Comparison of ENCODE assay signal across 33 mouse cellular contexts in the genomic region with DNA sequence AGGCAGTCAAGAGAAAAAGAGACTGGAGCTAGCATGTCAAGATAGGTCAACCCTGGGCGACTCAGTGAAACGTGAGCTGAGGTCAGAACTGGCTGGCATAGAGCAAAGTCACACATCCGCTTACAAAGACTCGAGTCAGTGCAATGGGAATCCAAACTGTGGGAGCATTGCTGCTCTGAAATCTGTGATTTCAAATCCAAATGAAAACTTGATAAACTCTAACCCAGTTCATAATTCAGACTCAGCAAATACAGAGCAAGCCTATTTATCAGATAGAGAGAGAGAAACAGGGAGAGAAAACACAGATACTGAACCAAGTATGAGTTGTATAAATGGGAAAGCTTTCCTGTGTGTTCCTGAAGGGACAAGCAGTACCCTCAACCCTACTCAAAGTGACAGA. TPM values are rescaled to one million over a fixed set of nuclear protein-coding genes. Genes with fewer than 3 reads are reported as not detected.
"Had no signal": no experiment of that assay in that cellular context is flagged by ENCODE, and none has a peak within 500 bp of the region (broad histone marks: within the 10 kb centered on the region; RNA-seq: fewer than 3 reads in every experiment).

A gene (plus strand): TSS at position 301 of the 400 bp plus-strand sequence.

- H3K4me3 ChIP-seq: limb, embryonic 10.5 days; limb, embryonic 12.5 days; limb, embryonic 13.5 days; limb, embryonic 15.5 days; liver, embryonic 12.5 days; liver, embryonic 13.5 days; liver, embryonic 15.5 days; lung, embryonic 15.5 days; megakaryocyte, embryonic 14.5 days; midbrain, embryonic 10.5 days; midbrain, embryonic 12.5 days; midbrain, embryonic 13.5 days; myocyte; neural tube, embryonic 12.5 days had no signal

- H3K9ac ChIP-seq: limb, embryonic 12.5 days; limb, embryonic 13.5 days; limb, embryonic 15.5 days; liver, embryonic 12.5 days; liver, embryonic 13.5 days; liver, embryonic 14.5 days; liver, embryonic 15.5 days; liver, postnatal 0 days; lung, embryonic 14.5 days; lung, embryonic 15.5 days; midbrain, embryonic 12.5 days; midbrain, embryonic 13.5 days; neural tube, embryonic 12.5 days had no signal

- DNase-seq: left cerebral cortex, postnatal 4 days; liver; liver, embryonic 13.5 days; liver, postnatal 0 days; lung, adult 18-20 months; lung, adult 2 months; lung, embryonic 14.5 days; lung, postnatal 10 days; lung, postnatal 14 days; lung, postnatal 36 days; lung, postnatal 4 days; midbrain, embryonic 14.5 days had no signal

- H3K27ac ChIP-seq: left cerebral cortex, adult 2 months; limb, embryonic 10.5 days; limb, embryonic 12.5 days; limb, embryonic 13.5 days; limb, embryonic 15.5 days; liver, embryonic 12.5 days; liver, embryonic 13.5 days; liver, embryonic 14.5 days; liver, embryonic 15.5 days; lung, embryonic 15.5 days; macrophage; midbrain, embryonic 10.5 days; midbrain, embryonic 12.5 days; midbrain, embryonic 13.5 days; neural tube, embryonic 12.5 days had no signal

- H3K27me3 ChIP-seq: limb, embryonic 12.5 days; limb, embryonic 13.5 days; limb, embryonic 15.5 days; liver, embryonic 12.5 days; liver, embryonic 13.5 days; liver, embryonic 15.5 days; lung, embryonic 15.5 days; megakaryocyte, embryonic 14.5 days; midbrain, embryonic 12.5 days; midbrain, embryonic 13.5 days; neural tube, embryonic 12.5 days had no signal

- H3K9me3 ChIP-seq: limb, embryonic 10.5 days; limb, embryonic 12.5 days; limb, embryonic 13.5 days; limb, embryonic 15.5 days; liver, embryonic 12.5 days; liver, embryonic 13.5 days; liver, embryonic 15.5 days; lung, embryonic 15.5 days; megakaryocyte, embryonic 14.5 days; midbrain, embryonic 10.5 days; midbrain, embryonic 12.5 days; midbrain, embryonic 13.5 days; neural tube, embryonic 12.5 days had no signal

- ATAC-seq: liver, embryonic 12.5 days; liver, postnatal 0 days; lung, postnatal 0 days; midbrain, embryonic 13.5 days; midbrain, embryonic 16.5 days had no signal

- H3K4me2 ChIP-seq: limb, embryonic 12.5 days; limb, embryonic 13.5 days; limb, embryonic 15.5 days; liver, embryonic 11.5 days; liver, embryonic 12.5 days; liver, embryonic 13.5 days; liver, embryonic 15.5 days; lung, embryonic 14.5 days; lung, embryonic 15.5 days; midbrain, embryonic 12.5 days; midbrain, embryonic 13.5 days; neural tube, embryonic 12.5 days had no signal

- H3K4me1 ChIP-seq: limb, embryonic 10.5 days; limb, embryonic 12.5 days; limb, embryonic 13.5 days; limb, embryonic 15.5 days; liver, embryonic 12.5 days; liver, embryonic 13.5 days; liver, embryonic 15.5 days; lung, embryonic 15.5 days; midbrain, embryonic 10.5 days; midbrain, embryonic 12.5 days; midbrain, embryonic 13.5 days; neural tube, embryonic 12.5 days had no signal

- H3K36me3 ChIP-seq: liver, embryonic 12.5 days; liver, embryonic 15.5 days; lung, embryonic 15.5 days had no signal

RNA-seq across cellular contexts. Expression of the gene that starts here (rescaled TPM):
- polyA plus RNA-seq: liver, adult 2 months; liver, embryonic 12.5 days; liver, embryonic 16.5 days had no signal
